Mouse (Mus musculus) heart, adult 11 months (tissue): ENCODE measurements around the gene Cdh12.

Source experiments
- DNase-seq: peaks from one replicate; pipeline ENCODE4 v3.0.0; 2022

The Cdh12 gene

DNA sequence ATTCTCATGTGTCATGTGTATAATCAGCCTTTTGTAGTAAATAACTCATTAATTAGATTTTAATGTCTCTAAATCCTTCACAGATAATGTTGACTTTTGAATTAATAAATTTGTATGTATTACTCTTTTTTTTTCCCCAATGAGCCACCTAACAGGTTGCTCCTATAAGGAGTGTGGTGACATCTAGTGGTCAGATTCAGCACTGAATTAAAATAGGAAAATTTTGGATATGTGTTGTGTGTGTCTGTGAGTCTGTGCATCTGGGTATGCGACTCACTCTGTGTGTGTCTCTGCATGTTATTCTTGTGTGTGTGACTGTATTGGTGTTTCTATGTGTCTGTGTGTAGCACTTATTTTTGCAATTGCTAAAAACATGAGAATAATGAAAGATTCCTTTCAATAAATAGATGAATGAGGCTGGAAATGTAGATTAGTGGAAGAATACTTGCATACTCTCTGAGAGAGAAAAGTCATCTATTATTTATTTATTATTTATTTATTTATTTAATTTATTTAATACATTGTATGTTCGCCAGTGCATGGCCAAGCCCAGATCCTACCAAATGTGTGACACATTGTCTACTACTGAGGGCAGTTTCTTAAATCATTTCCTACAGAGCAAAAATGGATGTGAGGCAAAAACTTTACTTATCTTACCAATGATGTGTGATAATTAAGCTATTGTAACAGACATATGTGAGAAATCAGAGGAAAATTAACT, 958.4 kb downstream of the Cdh12 start:
- no peak for DNase-seq

DNA sequence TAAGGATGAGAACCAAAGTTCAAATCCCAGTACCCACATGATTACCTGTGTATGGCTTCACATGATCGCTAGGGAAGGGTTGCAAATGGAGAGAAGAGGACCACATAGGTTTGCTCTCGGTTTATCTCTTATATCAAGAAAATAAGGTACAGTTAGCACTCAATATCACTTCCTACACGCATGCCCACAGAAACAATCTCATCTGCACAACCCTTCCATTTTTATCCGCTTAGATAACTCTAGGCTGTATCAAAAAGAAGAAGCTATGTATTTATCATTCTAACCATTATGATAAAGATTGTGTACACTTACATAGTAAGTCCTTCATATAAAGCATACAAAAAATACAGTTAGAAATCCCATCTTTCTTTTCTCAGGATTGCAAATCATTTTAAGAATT, 988.3 kb downstream of the Cdh12 start:
- no peak for DNase-seq

DNA sequence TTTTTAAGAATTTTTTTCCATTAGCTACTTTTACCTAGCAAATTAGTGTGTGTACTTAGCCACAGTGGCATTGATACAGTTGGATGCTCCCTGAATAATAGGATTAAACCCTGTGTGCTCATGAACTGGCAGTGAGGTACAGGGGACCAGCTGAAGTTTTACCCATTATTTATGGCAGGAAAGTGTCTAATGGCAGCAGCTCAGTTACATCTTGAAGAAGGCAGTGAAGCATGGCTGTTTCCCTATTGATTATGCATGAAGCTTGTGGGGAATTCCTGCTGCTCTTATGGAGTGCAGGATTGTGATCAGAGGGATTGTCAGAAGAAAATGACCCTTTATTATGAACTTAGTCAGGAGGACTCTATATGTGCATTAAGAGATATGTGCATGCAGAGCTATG, 988.9 kb downstream of the Cdh12 start:
- peak; percentile 43 for DNase-seq

DNA sequence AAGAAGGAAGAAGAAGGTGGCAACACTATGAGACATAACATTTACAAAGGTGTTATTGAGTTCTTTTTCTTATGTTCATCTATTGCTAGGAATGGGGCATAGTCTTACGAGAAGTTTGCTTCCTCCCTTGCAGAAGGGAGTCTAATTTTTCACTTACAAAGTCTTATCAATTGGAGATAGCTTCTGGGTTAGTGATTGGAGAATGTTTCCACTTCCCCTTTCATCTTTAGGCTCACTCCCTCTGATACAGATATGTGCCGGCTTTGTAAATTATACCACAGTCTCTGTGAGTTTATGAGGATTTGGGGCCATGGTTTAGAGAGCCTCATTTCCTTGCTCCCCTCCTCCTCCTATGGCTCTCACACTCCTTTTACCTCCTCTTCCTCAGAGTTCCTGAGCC, 1009.0 kb downstream of the Cdh12 start:
- DNase-seq = no peak

DNA sequence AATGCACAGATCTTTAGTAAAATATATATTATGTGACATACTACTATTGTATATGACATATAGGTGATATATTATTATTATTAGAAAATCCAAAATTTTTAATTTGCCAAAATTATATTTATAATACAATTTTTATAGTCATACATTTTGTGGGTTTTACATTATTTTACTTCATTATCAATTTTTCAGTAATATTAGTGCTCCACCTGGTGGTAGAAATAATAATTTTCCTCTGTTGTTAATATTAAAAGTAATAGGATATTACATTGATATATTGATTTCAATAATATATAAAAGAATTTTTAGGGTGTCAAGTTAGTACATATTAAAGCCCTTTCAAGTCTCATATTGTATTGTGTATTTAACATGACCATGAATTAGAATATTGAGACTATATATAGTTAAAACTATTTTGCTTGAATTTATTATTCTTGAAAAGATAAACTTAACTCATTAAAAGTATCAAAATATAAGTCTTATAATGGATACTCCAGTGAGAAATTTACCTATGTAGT, 1070.3 kb downstream of the Cdh12 start:
- no peak for DNase-seq

DNA sequence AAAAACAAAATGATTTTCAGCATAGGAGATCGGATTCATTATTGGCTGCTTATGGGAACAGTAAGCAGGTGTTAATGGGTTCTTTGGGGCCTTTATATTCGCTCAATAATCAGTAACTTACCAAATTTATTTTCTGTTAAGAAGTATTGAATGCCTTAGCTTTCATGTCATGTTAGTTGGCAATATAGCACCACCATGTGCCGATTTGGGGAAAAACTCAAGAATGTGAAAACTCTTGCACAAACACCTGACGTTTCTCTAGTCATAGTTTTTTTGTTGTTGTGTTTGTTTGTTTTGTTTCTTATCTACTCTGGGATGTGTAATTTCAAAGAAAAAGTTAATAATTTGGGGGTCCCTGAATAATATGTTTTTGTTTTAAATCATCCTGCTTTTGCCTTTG, 1081.7 kb downstream of the Cdh12 start:
- DNase-seq = no peak

DNA sequence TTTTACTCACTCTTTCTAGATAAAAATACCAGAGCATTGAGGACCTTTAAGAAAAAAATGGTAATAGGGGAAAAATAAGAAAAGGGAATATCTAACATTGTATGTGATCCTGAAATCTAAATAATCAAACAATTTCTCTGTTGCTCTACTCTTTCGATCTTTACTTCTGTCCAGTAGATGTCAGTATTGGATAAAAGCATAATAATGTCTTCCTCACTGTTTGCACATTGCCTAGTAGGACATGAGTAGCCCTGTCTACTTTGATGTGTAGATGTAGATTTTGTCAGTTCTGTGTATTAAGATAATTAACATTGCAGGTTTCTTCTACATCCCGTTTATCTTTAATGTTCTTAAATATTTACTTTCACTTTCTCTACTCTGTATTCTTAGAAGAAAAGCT, 1087.8 kb downstream of the Cdh12 start:
- no peak for DNase-seq

DNA sequence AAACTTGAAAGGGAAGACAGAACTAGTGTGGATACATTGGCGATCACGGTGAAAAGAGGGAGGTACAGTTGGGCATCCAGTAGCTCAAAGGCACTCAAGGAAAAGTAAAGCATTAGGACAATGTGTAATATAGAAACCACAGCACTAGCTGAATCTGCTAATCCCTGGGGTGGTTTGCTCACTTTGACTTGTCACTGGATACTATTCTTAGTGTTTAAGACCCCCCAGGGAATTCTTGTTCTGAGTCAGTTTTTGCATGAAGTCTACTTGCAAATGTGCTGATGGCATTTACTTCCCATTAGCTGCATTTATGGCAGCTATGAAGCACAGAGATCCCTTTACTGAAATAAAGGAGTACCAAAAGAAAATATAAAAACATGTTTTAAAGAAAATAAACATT, 1095.7 kb downstream of the Cdh12 start:
- DNase-seq = no peak

DNA sequence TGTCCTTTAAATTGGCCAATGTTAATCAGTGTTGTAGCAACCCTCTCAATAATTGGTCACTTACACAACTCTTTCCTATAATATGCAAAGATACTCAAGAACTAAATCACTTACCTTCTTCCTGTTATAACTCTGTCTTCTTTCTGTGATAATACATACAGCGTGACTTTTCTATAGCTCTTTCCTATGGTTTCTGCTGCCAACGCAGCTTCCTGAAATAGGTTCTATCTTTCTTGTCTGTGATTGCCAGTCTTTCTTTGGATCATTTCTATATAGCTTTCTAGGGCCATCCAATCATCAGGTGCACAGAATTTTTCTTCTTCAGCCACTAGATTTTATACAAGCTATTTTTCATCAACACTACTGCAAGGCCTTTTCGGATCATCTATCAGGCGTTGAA, 1106.9 kb downstream of the Cdh12 start:
- peak; percentile 40 for DNase-seq

DNA sequence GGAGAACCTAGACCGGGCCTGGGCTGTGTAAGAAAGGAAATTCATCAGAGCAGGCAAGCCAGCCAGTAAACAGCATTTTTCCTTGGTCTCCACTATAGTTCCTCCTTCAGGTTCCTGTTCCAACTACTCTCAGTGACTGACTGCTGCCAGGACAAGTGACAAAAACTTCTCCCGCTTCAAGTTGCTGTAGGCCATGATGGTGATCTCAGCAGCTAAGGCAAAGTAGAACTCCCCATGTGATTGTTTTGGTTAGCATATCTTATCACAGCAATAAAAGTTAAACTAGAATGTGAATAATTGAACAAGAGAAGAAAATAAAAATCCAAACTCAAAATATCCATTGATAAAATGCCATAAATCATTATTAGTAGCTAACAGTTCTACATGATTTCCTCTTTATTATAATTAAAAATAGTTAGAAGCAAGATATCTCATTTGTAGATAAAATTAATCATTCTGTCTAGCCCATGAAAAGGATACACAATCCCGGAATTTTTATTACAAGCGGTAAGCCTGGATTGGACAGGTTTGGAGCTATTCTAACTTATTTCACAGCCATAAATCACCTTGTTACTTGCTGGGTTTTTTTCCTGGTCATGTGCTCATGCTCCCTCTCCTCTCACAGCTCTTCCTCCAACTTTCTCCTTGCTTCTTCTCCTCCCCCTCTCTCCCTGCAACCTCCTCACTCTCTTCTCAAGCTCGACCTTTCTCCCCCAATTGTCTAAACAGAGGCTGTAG, 1117.4 kb downstream of the Cdh12 start:
- DNase-seq = no peak

DNA sequence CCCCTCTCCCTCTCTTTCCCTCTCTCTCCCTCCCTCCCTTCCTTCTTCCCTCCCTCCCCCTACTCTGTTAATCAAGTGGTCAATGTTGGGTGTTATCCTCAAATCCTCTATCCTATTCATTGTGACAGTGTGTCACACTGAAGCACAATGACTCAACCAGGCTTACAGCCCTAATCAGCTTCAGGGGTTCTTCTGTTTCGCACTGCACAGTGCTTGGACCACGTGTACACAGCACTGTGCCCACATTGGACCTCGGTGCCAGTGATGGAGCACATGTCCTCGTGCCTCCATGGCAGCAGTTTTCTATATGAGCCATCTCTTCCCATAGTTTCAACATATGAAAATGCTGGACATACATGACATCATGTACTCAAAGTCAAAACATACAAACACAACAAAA, 1155.4 kb downstream of the Cdh12 start:
- DNase-seq = no peak
